Mouse (Mus musculus): ENCODE results near the gene Lrrc4. TPM values are rescaled to one million over a fixed set of nuclear protein-coding genes. Genes with fewer than 3 reads are reported as not detected.

Gene Lrrc4
- polyA plus RNA-seq, 1 experiment, result 0.38 TPM

- 67% methylated on average over 2 of the region's 2 CpGs for WGBS
- DNase-seq (ENCODE audit: low read depth, low spot score), result no peak
These were observed 188.6 kb downstream of the Lrrc4 start for GRCm38 (mm10) chr6:28642909-28643308.

- WGBS, result 95% methylated on average over 5 of the region's 5 CpGs
- DNase-seq (ENCODE audit: low read depth, low spot score), result no peak
These were observed 191.5 kb downstream of the Lrrc4 start for GRCm38 (mm10) chr6:28640088-28640487.

- WGBS, result 85% methylated on average over 6 of the region's 6 CpGs
- DNase-seq (ENCODE audit: low read depth, low spot score), result no peak
These were observed 195.8 kb downstream of the Lrrc4 start for GRCm38 (mm10) chr6:28635531-28636348.

GRCm38 (mm10) chr6:28635092-28635491 is 196.5 kb downstream of the Lrrc4 start:
- WGBS, result 27% methylated on average over 1 of the region's 1 CpGs
- DNase-seq (ENCODE audit: low read depth, low spot score), result no peak

GRCm38 (mm10) chr6:28633656-28634055 is 197.9 kb downstream of the Lrrc4 start:
- 59% methylated on average over 3 of the region's 3 CpGs for WGBS
- no peak for DNase-seq (ENCODE audit: low read depth, low spot score)

- WGBS, result 64% methylated on average over 2 of the region's 2 CpGs
- no peak for DNase-seq (ENCODE audit: low read depth, low spot score)
These were observed 198.4 kb downstream of the Lrrc4 start for GRCm38 (mm10) chr6:28633120-28633519.

- DNase-seq (ENCODE audit: low read depth, low spot score), result no peak
- 87% methylated on average over 2 of the region's 2 CpGs for WGBS
These were observed 200.6 kb downstream of the Lrrc4 start for GRCm38 (mm10) chr6:28630926-28631325.

- 73% methylated on average over 2 of the region's 2 CpGs for WGBS
- DNase-seq (ENCODE audit: low read depth, low spot score), result no peak
These were observed 201.7 kb downstream of the Lrrc4 start for GRCm38 (mm10) chr6:28629866-28630265.

GRCm38 (mm10) chr6:28628408-28628807 is 203.1 kb downstream of the Lrrc4 start:
- no peak for DNase-seq (ENCODE audit: low read depth, low spot score)
- 84% methylated on average over 1 of the region's 1 CpGs for WGBS

- no peak for DNase-seq (ENCODE audit: low read depth, low spot score)
- WGBS, result 88% methylated on average over 3 of the region's 3 CpGs
These were observed 208.6 kb downstream of the Lrrc4 start for GRCm38 (mm10) chr6:28622963-28623362.

GRCm38 (mm10) chr6:28622522-28622921 is 209.0 kb downstream of the Lrrc4 start:
- 64% methylated on average over 6 of the region's 6 CpGs for WGBS
- DNase-seq (ENCODE audit: low read depth, low spot score), result no peak

- DNase-seq (ENCODE audit: low read depth, low spot score), result no peak
These were observed 209.6 kb downstream of the Lrrc4 start for GRCm38 (mm10) chr6:28621961-28622360.

GRCm38 (mm10) chr6:28621431-28621830 is 210.1 kb downstream of the Lrrc4 start:
- 95% methylated on average over 4 of the region's 4 CpGs for WGBS
- DNase-seq (ENCODE audit: low read depth, low spot score), result no peak

More at GRCm38 (mm10) chr6:28621961-28622360, 209.6 kb downstream of the Lrrc4 start:
- WGBS, result 89% methylated on average over 5 of the region's 5 CpGs

- peak; percentile 38 for DNase-seq (ENCODE audit: low read depth, low spot score)
- 15% methylated on average over 7 of the region's 7 CpGs for WGBS
These were observed 212.8 kb downstream of the Lrrc4 start for GRCm38 (mm10) chr6:28618751-28619153.

GRCm38 (mm10) chr6:28618299-28618698 is 213.2 kb downstream of the Lrrc4 start:
- no peak for DNase-seq (ENCODE audit: low read depth, low spot score)
- 47% methylated on average over 3 of the region's 3 CpGs for WGBS

- 75% methylated on average over 3 of the region's 3 CpGs for WGBS
- DNase-seq (ENCODE audit: low read depth, low spot score), result no peak
These were observed 215.6 kb downstream of the Lrrc4 start for GRCm38 (mm10) chr6:28615966-28616365.

GRCm38 (mm10) chr6:28615408-28615807 is 216.1 kb downstream of the Lrrc4 start:
- DNase-seq (ENCODE audit: low read depth, low spot score), result no peak
- 87% methylated on average over 3 of the region's 3 CpGs for WGBS

GRCm38 (mm10) chr6:28614856-28615255 is 216.7 kb downstream of the Lrrc4 start:
- whole genome bisulfite sequencing, result 95% methylated on average over 4 of the region's 4 CpGs

GRCm38 (mm10) chr6:28613441-28613840 is 218.1 kb downstream of the Lrrc4 start:
- no peak for DNase-seq (ENCODE audit: low read depth, low spot score)
- WGBS, result 61% methylated on average over 4 of the region's 4 CpGs

More at GRCm38 (mm10) chr6:28614856-28615255, 216.7 kb downstream of the Lrrc4 start:
- DNase-seq (ENCODE audit: low read depth, low spot score), result no peak
